Mouse (Mus musculus) c-Kit-positive CD71-positive TER-119-negative erythroid progenitor cells, embryonic 14.5 days (primary cell): ENCODE measurements around the gene Tmem14a.
"Not testable (repeated sequence)": the region's sequence is repeated elsewhere in the genome, so short reads cannot be mapped to it uniquely, and the experiment has no call there.

Source experiments
- DNase-seq: peaks from one replicate; pipeline ENCODE4 v3.0.0-alpha.2; 2013; ENCODE audit warnings: low read depth

The Tmem14a gene

GRCm38 (mm10) chr1:21252566-21253302, 34.4 kb downstream of the Tmem14a start:
- DNase-seq, result no peak

DNA sequence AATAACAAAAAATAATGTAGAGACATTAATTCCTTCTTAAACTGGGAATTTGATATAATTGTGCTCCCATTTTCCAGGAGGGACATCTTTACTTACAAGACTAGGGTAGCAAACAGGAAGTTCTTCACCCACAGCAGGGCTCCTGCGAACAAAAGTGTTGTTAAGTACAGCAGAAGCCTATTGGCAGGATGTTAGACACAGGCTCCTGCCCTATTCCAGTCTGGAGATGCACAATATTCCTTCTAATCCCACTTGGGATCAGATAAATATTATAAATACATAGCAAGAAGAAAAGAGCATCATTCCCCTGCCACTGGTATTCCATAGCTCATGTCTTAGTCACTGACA, 34.9 kb downstream of the Tmem14a start:
- DNase-seq, result no peak

GRCm38 (mm10) chr1:21253856-21254255, 35.5 kb downstream of the Tmem14a start:
- DNase-seq, result no peak

- DNase-seq, result no peak
Observed at GRCm38 (mm10) chr1:21255625-21256345, 37.4 kb downstream of the Tmem14a start.

GRCm38 (mm10) chr1:21256391-21256790, 38.0 kb downstream of the Tmem14a start:
- DNase-seq, result no peak

DNA sequence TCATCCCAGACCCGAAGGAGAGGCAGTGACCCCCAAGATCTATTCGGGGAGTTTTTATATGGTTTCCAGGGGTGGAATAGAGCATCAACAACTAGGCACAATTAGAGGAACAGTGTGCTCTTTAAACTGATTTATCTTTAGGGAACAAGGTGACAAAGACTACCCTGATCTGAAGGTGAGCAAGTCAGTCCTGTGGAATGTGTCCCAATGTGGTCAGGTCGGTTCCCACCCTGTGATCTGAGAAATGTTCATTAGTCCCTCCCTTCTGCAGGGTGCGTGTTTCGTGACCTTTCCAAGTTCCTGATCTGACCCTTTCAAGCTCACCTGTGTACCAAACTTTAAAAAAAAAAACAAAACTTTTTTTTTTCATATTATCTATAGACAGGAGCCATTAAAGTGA, 38.5 kb downstream of the Tmem14a start:
- DNase-seq, result no peak

- DNase-seq, result not testable (repeated sequence)
Observed at GRCm38 (mm10) chr1:21259981-21260380, 41.6 kb downstream of the Tmem14a start.

DNA sequence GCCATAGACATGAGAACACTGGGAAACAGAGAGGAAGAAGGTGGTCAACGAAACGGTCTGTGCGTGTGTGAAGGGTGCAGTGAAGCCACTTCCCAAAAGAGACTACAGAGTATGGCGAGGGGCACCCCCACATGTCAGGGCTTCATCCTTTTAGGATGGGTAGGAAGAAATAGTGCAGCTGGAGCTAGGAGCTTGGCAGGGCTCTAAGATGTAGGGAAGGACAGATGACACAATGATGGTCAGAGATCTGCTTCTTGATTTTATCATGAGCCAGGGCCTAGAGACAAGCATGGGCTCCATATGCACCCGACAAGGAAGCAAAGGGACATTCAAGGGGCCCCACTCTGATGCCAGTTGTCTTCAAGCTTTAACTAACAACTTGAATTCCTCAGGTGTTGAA, 44.0 kb downstream of the Tmem14a start:
- no peak for DNase-seq

- no peak for DNase-seq
Observed at GRCm38 (mm10) chr1:21263986-21264385, 45.6 kb downstream of the Tmem14a start.

GRCm38 (mm10) chr1:21264747-21265146, 46.4 kb downstream of the Tmem14a start:
- DNase-seq, result no peak

DNA sequence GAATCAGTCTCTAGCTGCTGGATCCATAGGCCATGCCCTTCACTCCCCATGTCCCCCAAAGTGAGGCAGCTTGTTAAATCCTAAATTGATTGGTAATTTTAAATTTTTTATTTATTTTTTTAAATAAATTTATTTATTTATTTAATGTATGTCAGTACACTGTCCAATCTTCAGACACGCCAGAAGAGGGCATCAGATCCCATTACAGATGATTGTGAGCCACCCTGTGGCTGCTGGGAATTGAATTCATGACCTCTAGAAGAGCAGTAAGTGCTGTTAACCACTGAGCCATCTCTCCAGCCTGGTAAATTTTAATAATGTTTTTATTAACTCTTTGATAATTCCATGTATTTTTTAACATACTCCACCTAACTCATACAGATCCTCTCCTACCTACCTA, 48.4 kb downstream of the Tmem14a start:
- DNase-seq, result no peak

DNA sequence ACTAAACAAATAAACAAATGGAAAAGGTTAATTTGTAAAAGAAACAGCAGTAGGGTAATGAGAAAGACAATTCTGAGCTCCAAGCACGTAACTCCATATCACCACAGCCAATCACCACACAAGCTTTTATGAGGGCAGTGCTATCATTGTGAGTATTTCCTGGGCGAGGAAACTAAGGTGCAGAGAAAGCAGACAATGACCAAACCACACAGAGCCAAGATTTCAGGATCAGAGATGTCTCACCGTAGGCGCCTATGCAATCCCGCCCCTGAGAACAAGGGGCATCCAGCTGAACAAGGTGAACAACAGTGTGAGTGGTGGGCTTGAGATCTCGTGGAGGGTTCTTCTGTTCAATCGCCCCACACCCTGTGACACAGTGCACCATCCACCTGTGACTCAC, 49.1 kb downstream of the Tmem14a start:
- not testable (repeated sequence) for DNase-seq

DNA sequence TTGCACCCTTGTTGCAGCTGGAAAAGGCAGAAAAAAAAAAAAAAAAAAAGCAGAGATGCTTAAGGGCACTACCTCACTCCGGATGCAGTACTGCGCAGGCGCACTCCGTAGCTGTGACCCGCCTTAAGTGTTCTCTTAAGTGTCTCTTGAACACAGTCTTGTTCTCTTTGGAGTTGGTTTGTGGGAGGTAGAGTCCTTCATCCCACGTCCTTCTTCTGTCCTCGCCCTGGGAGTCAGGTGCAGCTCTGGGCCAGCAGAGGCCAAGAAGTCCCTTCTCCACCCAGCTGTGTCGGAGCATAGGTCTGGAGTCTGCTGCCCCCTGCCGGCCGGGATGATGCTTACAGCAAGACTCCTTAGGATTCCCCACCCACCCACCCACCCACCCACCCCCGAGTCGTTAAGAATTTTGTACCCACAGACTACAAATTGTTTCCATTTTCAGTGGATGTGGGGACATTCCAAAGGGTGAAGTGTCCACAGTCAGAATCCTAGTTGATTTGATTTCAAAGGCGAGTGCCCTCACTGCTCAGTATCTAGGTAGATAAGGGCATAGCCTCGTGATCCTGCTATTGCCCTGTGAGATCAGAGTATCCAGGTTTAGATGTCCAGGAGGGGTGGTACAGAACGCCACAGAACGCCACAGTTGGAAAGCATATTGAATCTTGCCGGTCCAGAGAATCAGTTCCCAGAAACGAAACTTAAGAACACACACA, 53.1 kb downstream of the Tmem14a start:
- DNase-seq, result peak; percentile 17

GRCm38 (mm10) chr1:21272056-21272431, 53.7 kb downstream of the Tmem14a start:
- DNase-seq, result no peak

- DNase-seq, result no peak
Observed at GRCm38 (mm10) chr1:21273091-21273490, 54.7 kb downstream of the Tmem14a start.

GRCm38 (mm10) chr1:21274437-21275040, 56.2 kb downstream of the Tmem14a start:
- DNase-seq, result no peak

DNA sequence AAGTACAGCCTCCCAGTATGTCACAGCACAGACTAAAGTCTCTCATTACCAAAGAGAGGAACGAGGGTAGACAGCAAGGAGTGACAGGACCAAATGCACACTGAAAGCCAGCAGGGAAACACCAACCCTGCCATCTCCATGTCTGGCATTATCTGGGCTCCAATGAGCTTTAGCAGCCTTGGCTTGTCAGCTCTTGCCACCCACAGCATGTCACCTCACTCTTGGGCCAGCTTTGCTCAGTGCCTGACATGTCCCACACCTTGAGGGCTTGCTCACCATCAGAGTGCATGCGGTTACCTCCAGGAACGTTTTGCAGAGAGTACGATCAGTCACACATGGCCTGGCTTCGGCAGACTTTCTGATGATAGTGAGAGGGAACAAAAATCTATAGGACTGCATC, 57.0 kb downstream of the Tmem14a start:
- not testable (repeated sequence) for DNase-seq

- DNase-seq, result not testable (repeated sequence)
Observed at GRCm38 (mm10) chr1:21276158-21276557, 57.8 kb downstream of the Tmem14a start.
